ENCODE assay signal across 8 mouse cellular contexts in the genomic region with DNA sequence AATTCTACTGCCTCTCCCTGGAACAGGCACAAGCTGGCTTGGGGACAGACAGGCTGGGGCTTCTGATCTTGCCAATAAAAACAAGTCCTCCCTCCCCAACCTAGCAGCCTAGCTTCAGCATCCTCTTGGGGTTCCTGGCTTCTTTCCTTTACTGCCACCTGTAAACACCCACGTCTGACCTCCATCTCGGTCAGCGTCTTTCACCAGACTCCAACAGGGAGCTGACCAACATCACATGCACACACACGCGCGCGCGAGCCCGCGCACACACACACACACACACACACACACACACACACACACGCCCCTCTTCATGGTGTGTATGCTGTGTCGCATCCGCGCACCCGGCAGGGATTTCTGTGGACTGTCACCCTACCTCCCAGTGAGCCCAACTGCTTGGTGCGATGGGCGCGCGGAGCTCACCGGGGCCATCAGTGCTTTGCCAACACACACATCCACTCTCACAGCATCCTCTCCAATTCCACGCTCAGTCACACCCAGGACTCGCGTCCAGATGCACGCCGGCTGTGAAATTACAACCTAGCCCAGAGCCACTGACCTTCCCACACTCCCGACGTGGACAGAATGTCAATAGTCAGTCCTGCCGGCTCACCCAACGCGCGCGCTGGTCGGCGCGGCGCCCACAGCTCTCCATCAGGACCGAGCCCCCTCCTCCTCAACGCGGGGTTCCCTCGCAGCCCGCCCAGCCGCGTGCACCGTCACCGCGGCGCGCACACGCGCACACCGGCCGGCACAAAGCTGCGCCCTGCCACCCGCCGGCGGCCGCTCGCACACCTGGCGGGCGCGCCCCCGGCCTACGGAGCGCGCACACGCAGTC. TPM values are rescaled to one million over a fixed set of nuclear protein-coding genes. Genes with fewer than 3 reads are reported as not detected.
DNase-seq lines count a peak whose midpoint lies in the region; ATAC-seq and TF ChIP-seq lines count a peak whose summit lies in the region.

No protein-coding gene starts in this region.

- H3K4me2 ChIP-seq in kidney, postnatal 0 days (ENCODE audit: low read length) = peak overlapping the region; percentile 52
- peak overlapping the region; percentile 71 for H3K4me2 ChIP-seq in intestine, embryonic 15.5 days (replicated peaks)
- H3K4me2 ChIP-seq in midbrain, embryonic 14.5 days (ENCODE audit: low read length) = peak overlapping the region; percentile 58

- ATAC-seq in kidney, postnatal 0 days (replicated peaks; ENCODE audit: low FRiP score, low read depth) = no peak
- ATAC-seq in intestine, embryonic 15.5 days = 0 out of 2 replicates have a peak, but pooled peaks have one; percentile 25
- peak; percentile 87 for ATAC-seq in midbrain, embryonic 14.5 days (ENCODE audit: low FRiP score, low TSS enrichment)
- no peak for ATAC-seq in erythroid progenitor cell, adult 5-6 weeks (replicated peaks; ENCODE audit: low FRiP score, poor library complexity, severe bottlenecking)
- ATAC-seq in megakaryocyte-erythroid progenitor cell, adult 5-6 weeks (replicated peaks; ENCODE audit: low FRiP score, low TSS enrichment, poor library complexity, severe bottlenecking) = no peak

- no peaks in the 10 kb centered on the region for H3K36me3 ChIP-seq in kidney, postnatal 0 days (ENCODE audit: insufficient read depth, low read length)
- H3K36me3 ChIP-seq in intestine, embryonic 15.5 days = no peaks in the 10 kb centered on the region
- H3K36me3 ChIP-seq in midbrain, embryonic 14.5 days (ENCODE audit: control insufficient read depth, insufficient read depth, low read length) = no peaks in the 10 kb centered on the region

- H3K9ac ChIP-seq in kidney, postnatal 0 days (ENCODE audit: low read depth, low read length) = no peak overlapping the region
- H3K9ac ChIP-seq in intestine, embryonic 15.5 days = 0 out of 2 replicates have a peak overlapping the region, but pooled peaks have one; percentile 14
- H3K9ac ChIP-seq in midbrain, embryonic 14.5 days (replicated peaks; ENCODE audit: low read length) = peak overlapping the region; percentile 70

- no peaks in the 10 kb centered on the region for H3K9me3 ChIP-seq in kidney, postnatal 0 days (replicated peaks; ENCODE audit: low read length)
- H3K9me3 ChIP-seq in intestine, embryonic 15.5 days = no peaks in the 10 kb centered on the region
- no peaks in the 10 kb centered on the region for H3K9me3 ChIP-seq in midbrain, embryonic 14.5 days (ENCODE audit: control insufficient read depth, low read length)

- peaks cover 29% of the 10 kb centered on the region for H3K27me3 ChIP-seq in kidney, postnatal 0 days (ENCODE audit: insufficient read depth, low read length)
- H3K27me3 ChIP-seq in intestine, embryonic 15.5 days (replicated peaks) = peaks cover 60% of the 10 kb centered on the region
- peaks cover 12% of the 10 kb centered on the region for H3K27me3 ChIP-seq in midbrain, embryonic 14.5 days (ENCODE audit: control insufficient read depth, insufficient read depth, low read length)

- no peak for DNase-seq in kidney, postnatal 0 days (ENCODE audit: low spot score)
- DNase-seq in kidney, postnatal 10 days = no peak
- DNase-seq in cerebellum, postnatal 4 days (ENCODE audit: low spot score in 2 of 2) = peak; percentile 37 to 59
- DNase-seq in midbrain, embryonic 14.5 days = peak; percentile 91
- DNase-seq in spleen, postnatal 14 days (ENCODE audit: low spot score in 2 of 2) = no peak

- peak overlapping the region; percentile 26 for H3K4me3 ChIP-seq in kidney, postnatal 0 days (replicated peaks; ENCODE audit: low read depth, low read length)
- peak overlapping the region; percentile 38 for H3K4me3 ChIP-seq in intestine, embryonic 15.5 days (replicated peaks)
- H3K4me3 ChIP-seq in midbrain, embryonic 14.5 days (replicated peaks; ENCODE audit: low read depth, low read length) = peak overlapping the region; percentile 51

- no peak for TF ChIP-seq CTCF in kidney, postnatal 0 days (IDR thresholded peaks at IDR 0.05; ENCODE audit: low read depth)

- 2% methylated on average over 66 of the region's 66 CpGs for WGBS in kidney, postnatal 0 days
- 6% methylated on average over 66 of the region's 66 CpGs for WGBS in intestine, embryonic 15.5 days
- 2% methylated on average over 65 of the region's 66 CpGs for WGBS in midbrain, embryonic 14.5 days

- H3K4me1 ChIP-seq in kidney, postnatal 0 days (replicated peaks; ENCODE audit: insufficient read depth, low read length) = no peaks in the 10 kb centered on the region; the same call in 1 of the 2 replicates
- H3K4me1 ChIP-seq in intestine, embryonic 15.5 days (replicated peaks) = peaks cover 6% of the 10 kb centered on the region; the same call in 1 of the 2 replicates
- H3K4me1 ChIP-seq in midbrain, embryonic 14.5 days (ENCODE audit: control insufficient read depth, insufficient read depth, low read length) = peaks cover 18% of the 10 kb centered on the region

- H3K27ac ChIP-seq in kidney, postnatal 0 days = no peak overlapping the region
- no peak overlapping the region for H3K27ac ChIP-seq in intestine, embryonic 15.5 days
- H3K27ac ChIP-seq in midbrain, embryonic 14.5 days (replicated peaks; ENCODE audit: low read depth, low read length) = peak overlapping the region; percentile 80

RNA-seq across cellular contexts. Expression of gene Rap1gap2, which starts 21.1 kb away (rescaled TPM):
- polyA plus RNA-seq in kidney, postnatal 0 days (2015; fragmentation: Nextera tagmentation; extraction: Ambion mirVana) = 9.1 and 11.4 TPM in 2 replicates
- 12.1 and 12.4 TPM in 2 replicates for polyA plus RNA-seq in intestine, embryonic 15.5 days (2015; fragmentation: Nextera tagmentation; extraction: Ambion mirVana)
- polyA plus RNA-seq in midbrain, embryonic 14.5 days (2014; fragmentation: Nextera tagmentation; extraction: Ambion mirVana) = 9.2 and 10.6 TPM in 2 replicates
- 1.3 and 3.6 TPM in 2 replicates for total RNA-seq in erythroid progenitor cell, adult 5-6 weeks (2015; ENCODE audit: low replicate concordance)
- total RNA-seq in erythroid progenitor cell, adult 5-6 weeks (2017; ENCODE audit: low replicate concordance) = 1.2 and 3.0 TPM in 2 replicates
- total RNA-seq in megakaryocyte-erythroid progenitor cell, adult 5-6 weeks (2014; fragmentation: Nextera tagmentation) = 1.5 and 2.3 TPM in 2 replicates
- 1.6 and 2.6 TPM in 2 replicates for total RNA-seq in megakaryocyte-erythroid progenitor cell, adult 5-6 weeks (2017)

RNA-seq across cellular contexts. Expression of gene Ccdc92b, which starts 29.8 kb away (rescaled TPM):
- polyA plus RNA-seq in kidney, postnatal 0 days (2015; fragmentation: Nextera tagmentation; extraction: Ambion mirVana) = 0.23 and 0.33 TPM in 2 replicates
- 0.52 and 0.54 TPM in 2 replicates for polyA plus RNA-seq in intestine, embryonic 15.5 days (2015; fragmentation: Nextera tagmentation; extraction: Ambion mirVana)
- 3.8 and 4.2 TPM in 2 replicates for polyA plus RNA-seq in midbrain, embryonic 14.5 days (2014; fragmentation: Nextera tagmentation; extraction: Ambion mirVana)
- total RNA-seq in erythroid progenitor cell, adult 5-6 weeks (2015; ENCODE audit: low replicate concordance) = 11.9 and 21.0 TPM in 2 replicates
- total RNA-seq in erythroid progenitor cell, adult 5-6 weeks (2017; ENCODE audit: low replicate concordance) = 9.5 and 14.0 TPM in 2 replicates
- 0.66 TPM in 1 of 2 replicates, not detected in the other for total RNA-seq in megakaryocyte-erythroid progenitor cell, adult 5-6 weeks (2014; fragmentation: Nextera tagmentation)
- 0.57 TPM in 1 of 2 replicates, not detected in the other for total RNA-seq in megakaryocyte-erythroid progenitor cell, adult 5-6 weeks (2017)

RNA-seq across cellular contexts. Expression of gene Cluh, which starts 59.7 kb away (rescaled TPM):
- 32.6 TPM in 2 replicates for polyA plus RNA-seq in kidney, postnatal 0 days (2015; fragmentation: Nextera tagmentation; extraction: Ambion mirVana)
- 56.4 and 61.4 TPM in 2 replicates for polyA plus RNA-seq in intestine, embryonic 15.5 days (2015; fragmentation: Nextera tagmentation; extraction: Ambion mirVana)
- 13.7 and 14.4 TPM in 2 replicates for polyA plus RNA-seq in midbrain, embryonic 14.5 days (2014; fragmentation: Nextera tagmentation; extraction: Ambion mirVana)
- total RNA-seq in erythroid progenitor cell, adult 5-6 weeks (2015; ENCODE audit: low replicate concordance) = 4.7 and 5.4 TPM in 2 replicates
- 5.3 and 5.6 TPM in 2 replicates for total RNA-seq in erythroid progenitor cell, adult 5-6 weeks (2017; ENCODE audit: low replicate concordance)
- 90.8 and 92.3 TPM in 2 replicates for total RNA-seq in megakaryocyte-erythroid progenitor cell, adult 5-6 weeks (2014; fragmentation: Nextera tagmentation)
- total RNA-seq in megakaryocyte-erythroid progenitor cell, adult 5-6 weeks (2017) = 42.9 and 64.3 TPM in 2 replicates

Comparison
In these comparisons a context has a peak if more than half of its experiments do, and no peak if none do; other contexts are left out.
1. ATAC-seq: peak in intestine, embryonic 15.5 days (single experiment) and midbrain, embryonic 14.5 days (single experiment); none in kidney, postnatal 0 days (single experiment), erythroid progenitor cell, adult 5-6 weeks (single experiment) and megakaryocyte-erythroid progenitor cell, adult 5-6 weeks (single experiment).
2. DNase-seq: peak in cerebellum, postnatal 4 days (2 of 2) and midbrain, embryonic 14.5 days (single experiment); none in kidney, postnatal 0 days (single experiment), kidney, postnatal 10 days (single experiment) and spleen, postnatal 14 days (0 of 2).
3. Peak in every context shown above with its lines, with median percentiles within 50 percentile points of each other: H3K4me2 ChIP-seq and H3K4me3 ChIP-seq.